Mouse (Mus musculus): ENCODE results near the gene Tmem170. TPM values are rescaled to one million over a fixed set of nuclear protein-coding genes. Genes with fewer than 3 reads are reported as not detected.

Gene Tmem170
- polyA plus RNA-seq, 1 experiment from 2014 or later: 4.5 TPM

DNA sequence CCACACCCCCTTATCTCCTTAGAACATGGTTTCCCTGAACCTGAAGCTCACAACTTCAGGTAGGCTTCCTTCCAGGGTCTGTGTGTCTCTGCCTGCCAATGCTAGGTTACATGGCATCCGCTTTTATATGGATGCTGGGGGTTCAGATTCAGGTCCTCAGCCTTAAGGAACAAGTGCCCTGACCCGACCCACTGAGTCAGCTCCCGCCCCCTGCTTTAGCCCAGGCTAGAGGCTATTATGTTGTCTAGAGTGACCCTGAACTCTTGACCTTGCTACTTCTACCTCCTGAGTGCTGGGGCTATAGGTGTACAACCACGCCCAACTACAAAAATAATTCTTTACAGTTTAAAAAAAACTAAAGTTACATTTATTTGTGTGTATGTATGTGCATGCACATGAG lies 61.5 kb downstream of the Tmem170 start:
- Histone ChIP-seq H3K36me3 (ENCODE audit: control insufficient read depth, insufficient read depth, low read length) (peaks cover 31% of the 10 kb centered on the region), H3K4me1 (ENCODE audit: control insufficient read depth in 2 of 2, insufficient read depth in 2 of 2, low read length in 2 of 2) (peaks cover 0 to 20% of the 10 kb centered on the region in 2 experiments; a peak in 2 of 4 replicates), H3K4me2 (ENCODE audit: low read length) (no peak overlapping the region), H3K27me3 (ENCODE audit: control insufficient read depth, insufficient read depth, low read length) (no peaks in the 10 kb centered on the region), H3K9ac (ENCODE audit: low read length) (no peak overlapping the region), H3K4me3 (ENCODE audit: control insufficient read depth in 1 of 2, insufficient read depth in 1 of 2, low read depth in 1 of 2, low read length in 2 of 2) (no peak overlapping the region), H3K27ac (replicated peaks in 1 of 2; ENCODE audit: control insufficient read depth in 1 of 2, insufficient read depth in 1 of 2, low read depth in 2 of 2, low read length in 2 of 2) (no peak overlapping the region), H3K9me3 (ENCODE audit: control insufficient read depth, low read length) (no peaks in the 10 kb centered on the region)
- 93% methylated on average over 4 of the region's 4 CpGs for WGBS
- ATAC-seq (ENCODE audit: insufficient number of reproducible peaks, insufficient read depth, low FRiP score, low read depth): no peak

- Histone ChIP-seq H3K27ac (replicated peaks in 1 of 2; ENCODE audit: control insufficient read depth in 1 of 2, insufficient read depth in 1 of 2, low read depth in 2 of 2, low read length in 2 of 2) (no peak overlapping the region), H3K27me3 (ENCODE audit: control insufficient read depth, insufficient read depth, low read length) (no peaks in the 10 kb centered on the region), H3K36me3 (ENCODE audit: control insufficient read depth, insufficient read depth, low read length) (peaks cover 29% of the 10 kb centered on the region), H3K4me1 (ENCODE audit: control insufficient read depth in 2 of 2, insufficient read depth in 2 of 2, low read length in 2 of 2) (peaks cover 0 to 16% of the 10 kb centered on the region in 2 experiments; a peak in 2 of 4 replicates), H3K9ac (ENCODE audit: low read length) (no peak overlapping the region), H3K4me3 (ENCODE audit: control insufficient read depth in 1 of 2, insufficient read depth in 1 of 2, low read depth in 1 of 2, low read length in 2 of 2) (no peak overlapping the region), H3K4me2 (ENCODE audit: low read length) (no peak overlapping the region), H3K9me3 (ENCODE audit: control insufficient read depth, low read length) (no peaks in the 10 kb centered on the region)
- no peak for ATAC-seq (ENCODE audit: insufficient number of reproducible peaks, insufficient read depth, low FRiP score, low read depth)
- WGBS: 92% methylated on average over 9 of the region's 9 CpGs
Observed at GRCm38 (mm10) chr8:111813818-111814217, 62.7 kb downstream of the Tmem170 start.

Other genes with a start within 250 kb of the Tmem170 start
- gene Ldhd, start 246.4 kb downstream of the Tmem170 start, polyA plus RNA-seq (2014; fragmentation: Nextera tagmentation; extraction: Ambion mirVana): 0.74 and 0.85 TPM in 2 replicates
- gene Zfp1, start 233.3 kb downstream of the Tmem170 start, polyA plus RNA-seq (2014; fragmentation: Nextera tagmentation; extraction: Ambion mirVana): 14.6 and 17.5 TPM in 2 replicates
- not detected in 2 replicates for gene Ctrb1, start 185.7 kb downstream of the Tmem170 start, polyA plus RNA-seq (2014; fragmentation: Nextera tagmentation; extraction: Ambion mirVana)
- 49.5 and 50.8 TPM in 2 replicates for gene Bcar1, start 132.9 kb downstream of the Tmem170 start, polyA plus RNA-seq (2014; fragmentation: Nextera tagmentation; extraction: Ambion mirVana)
- gene Cfdp1, start 22.5 kb downstream of the Tmem170 start, polyA plus RNA-seq (2014; fragmentation: Nextera tagmentation; extraction: Ambion mirVana): 110 TPM in 2 replicates
- gene Chst5, start 33.7 kb upstream of the Tmem170 start, polyA plus RNA-seq (2014; fragmentation: Nextera tagmentation; extraction: Ambion mirVana): 0.12 TPM in 1 of 2 replicates, not detected in the other
- 4.1 and 4.3 TPM in 2 replicates for gene Tmem231, start 57.1 kb upstream of the Tmem170 start, polyA plus RNA-seq (2014; fragmentation: Nextera tagmentation; extraction: Ambion mirVana)
- 208 and 213 TPM in 2 replicates for gene Gabarapl2, start 64.0 kb upstream of the Tmem170 start, polyA plus RNA-seq (2014; fragmentation: Nextera tagmentation; extraction: Ambion mirVana)
- 5.2 and 5.6 TPM in 2 replicates for gene Adat1, start 115.6 kb upstream of the Tmem170 start, polyA plus RNA-seq (2014; fragmentation: Nextera tagmentation; extraction: Ambion mirVana)
- gene Kars, start 134.6 kb upstream of the Tmem170 start, polyA plus RNA-seq (2014; fragmentation: Nextera tagmentation; extraction: Ambion mirVana): 131 and 142 TPM in 2 replicates
- gene Terf2ip, start 134.6 kb upstream of the Tmem170 start, polyA plus RNA-seq (2014; fragmentation: Nextera tagmentation; extraction: Ambion mirVana): 18.8 and 19.8 TPM in 2 replicates
- gene Gm6793, start 138.3 kb upstream of the Tmem170 start, polyA plus RNA-seq (2014; fragmentation: Nextera tagmentation; extraction: Ambion mirVana): 0.50 and 0.59 TPM in 2 replicates